Mouse (Mus musculus) embryonic fibroblast, embryonic 13.5 days (primary cell): ENCODE data around the gene Enox1. TPM values are rescaled to one million over a fixed set of nuclear protein-coding genes. Genes with fewer than 3 reads are reported as not detected.
"Not testable (repeated sequence)": the region's sequence is repeated elsewhere in the genome, so short reads cannot be mapped to it uniquely, and the experiment has no call there.

Experiments used
- H3K27ac ChIP-seq: 2 replicates; pipeline ENCODE4 v1.5.1; 2012; ENCODE audit warnings: low read length, control low read depth, inconsistent platforms; ENCODE audit not compliant: insufficient read depth
- H3K4me1 ChIP-seq: 2 replicates; pipeline ENCODE4 v1.6.1; 2011; ENCODE audit warnings: low read length; ENCODE audit not compliant: control insufficient read depth, insufficient read depth
- H3K4me3 ChIP-seq: 2 replicates; pipeline ENCODE4 v1.5.1; 2011; ENCODE audit warnings: mild to moderate bottlenecking, control low read depth, low read length; ENCODE audit not compliant: insufficient read depth
- CTCF ChIP-seq: IDR thresholded peaks from 2 replicates; pipeline ENCODE4 v1.5.1; 2011; ENCODE audit warnings: mild to moderate bottlenecking, control low read depth, low read length, moderate library complexity, borderline replicate concordance; ENCODE audit not compliant: insufficient read depth
- POLR2A ChIP-seq: IDR thresholded peaks from 2 replicates; pipeline ENCODE4 v1.6.1; 2011; ENCODE audit warnings: low read depth, mild to moderate bottlenecking, control low read depth, low read length, moderate library complexity
- polyA plus RNA-seq: library from polyadenylated mRNA; stranded (reverse); fragments of >200 nt; gene quantifications from 2 replicates; pipeline ENCODE4 v1.2.4, GENCODE M21; 2011; ENCODE audit warnings: low read depth; ENCODE audit not compliant: missing spikeins, insufficient read length

The Enox1 gene
- polyA plus RNA-seq, result 3.0 and 7.0 TPM in 2 replicates

- Histone ChIP-seq H3K27ac (no peak within 1 kb of the TSS), H3K4me1 (no peaks in the 10 kb centered on the region), H3K4me3 (peak within 1 kb of the TSS; percentile 60)
- no peak for TF ChIP-seq POLR2A
- TF ChIP-seq CTCF, result no peak
Measured at GRCm38 (mm10) chr14:77156222-77156910, at the start of gene Enox1. Gene Enox1, plus strand, starts transcription at chr14:77156763.

DNA sequence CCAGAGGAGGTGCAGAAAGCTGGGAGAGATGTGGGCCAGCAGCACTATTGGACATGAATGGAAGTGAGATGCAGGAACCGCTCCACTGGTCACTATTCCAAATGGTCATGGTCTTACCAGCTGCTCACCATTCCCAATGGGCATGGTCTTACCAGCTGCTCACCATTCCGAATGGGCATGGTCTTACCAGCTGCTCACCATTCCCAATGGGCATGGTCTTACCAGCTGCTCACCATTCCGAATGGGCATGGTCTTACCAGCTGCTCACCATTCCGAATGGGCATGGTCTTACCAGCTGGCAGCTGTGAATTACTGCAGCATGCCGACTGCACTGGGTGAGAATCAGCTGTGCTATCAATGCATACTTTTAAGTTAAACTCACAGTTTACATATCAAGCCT is 45.9 kb upstream of the Enox1 start:
- H3K4me3 ChIP-seq, H3K27ac ChIP-seq, H3K4me1 ChIP-seq: not testable (repeated sequence)

DNA sequence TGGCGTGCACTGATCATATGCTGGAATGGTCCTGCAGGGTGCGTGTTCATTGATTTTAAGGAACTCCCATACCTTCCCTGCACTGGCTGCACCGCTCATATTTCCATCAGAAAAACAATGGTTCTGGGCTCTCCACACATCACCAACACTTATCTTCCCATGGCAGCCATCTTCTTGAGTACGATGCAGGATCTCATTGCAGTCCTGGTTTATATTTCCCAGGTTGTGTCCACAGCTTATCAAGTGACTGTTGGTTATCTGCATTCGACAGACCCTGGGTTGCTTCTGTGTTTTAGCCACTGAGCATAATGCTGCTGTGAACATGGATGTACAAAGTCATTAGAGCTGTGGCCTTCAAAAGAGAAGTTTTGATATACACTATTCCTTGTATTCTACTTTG is 26.0 kb upstream of the Enox1 start:
- TF ChIP-seq POLR2A (no peak), CTCF (no peak)
- H3K4me3 ChIP-seq, result no peak overlapping the region
- no peaks in the 10 kb centered on the region for H3K4me1 ChIP-seq
- H3K27ac ChIP-seq, result no peak overlapping the region

DNA sequence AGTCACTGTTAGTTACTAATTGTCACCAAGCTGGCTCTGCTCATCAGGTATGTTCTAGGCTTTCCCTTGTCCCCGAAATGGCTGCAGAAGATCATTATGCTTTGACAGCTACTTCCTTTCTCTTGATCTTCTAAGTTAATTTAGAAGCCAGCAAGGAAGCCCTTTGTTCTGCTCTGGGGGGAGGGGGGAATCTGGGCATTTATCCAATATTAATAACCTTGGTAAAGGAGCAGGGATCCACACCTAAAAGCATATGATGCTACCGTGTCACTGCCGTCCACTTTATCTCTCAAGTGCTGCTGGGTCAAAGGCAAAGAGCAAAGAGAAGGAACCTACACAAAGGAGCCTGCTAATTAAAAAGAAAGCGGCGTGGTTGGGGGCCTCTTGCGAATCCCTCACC is 19.6 kb upstream of the Enox1 start:
- no peak overlapping the region for H3K27ac ChIP-seq
- TF ChIP-seq POLR2A (no peak), CTCF (no peak)
- no peaks in the 10 kb centered on the region for H3K4me1 ChIP-seq
- no peak overlapping the region for H3K4me3 ChIP-seq

GRCm38 (mm10) chr14:77141324-77142282 is 15.0 kb upstream of the Enox1 start:
- TF ChIP-seq POLR2A (no peak), CTCF (no peak)

DNA sequence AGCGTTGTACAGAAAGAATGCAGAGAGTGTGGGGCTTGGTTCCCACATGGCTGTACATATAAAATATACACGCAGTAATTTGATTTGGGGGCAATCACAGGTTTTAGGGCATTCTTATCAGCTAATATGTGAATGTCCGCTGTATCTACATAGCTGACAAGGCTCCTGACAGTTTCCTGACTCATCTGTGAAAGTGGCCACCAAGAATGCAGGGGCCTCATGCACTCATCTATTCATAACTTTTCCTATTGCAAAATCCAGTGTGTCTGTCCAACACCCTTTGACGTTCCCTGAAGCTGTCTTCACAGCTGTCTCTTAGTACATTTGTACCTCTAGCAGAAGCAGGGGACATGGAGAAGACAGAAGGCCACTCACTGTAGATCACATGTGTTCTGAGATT is 11.5 kb upstream of the Enox1 start:
- TF ChIP-seq POLR2A (no peak), CTCF (no peak)
- H3K4me3 ChIP-seq, result no peak overlapping the region
- H3K27ac ChIP-seq, result no peak overlapping the region
- H3K4me1 ChIP-seq, result peaks cover 2% of the 10 kb centered on the region; the same call in 1 of the 2 replicates

More at GRCm38 (mm10) chr14:77141324-77142282, 15.0 kb upstream of the Enox1 start:
- no peak overlapping the region for H3K27ac ChIP-seq
- H3K4me3 ChIP-seq, result no peak overlapping the region
- peaks cover 2% of the 10 kb centered on the region; the same call in 1 of the 2 replicates for H3K4me1 ChIP-seq

- Histone ChIP-seq H3K4me3 (no peak overlapping the region), H3K4me1 (peaks cover 2% of the 10 kb centered on the region; the same call in 1 of the 2 replicates), H3K27ac (no peak overlapping the region)
- TF ChIP-seq POLR2A, result no peak
- TF ChIP-seq CTCF, result no peak
Measured at GRCm38 (mm10) chr14:77147635-77148034, 8.9 kb upstream of the Enox1 start.

- Histone ChIP-seq H3K4me3 (no peak overlapping the region), H3K4me1 (no peaks in the 10 kb centered on the region), H3K27ac (no peak overlapping the region)
- no peak for TF ChIP-seq POLR2A
- no peak for TF ChIP-seq CTCF
Measured at GRCm38 (mm10) chr14:77150556-77150955, 6.0 kb upstream of the Enox1 start.

DNA sequence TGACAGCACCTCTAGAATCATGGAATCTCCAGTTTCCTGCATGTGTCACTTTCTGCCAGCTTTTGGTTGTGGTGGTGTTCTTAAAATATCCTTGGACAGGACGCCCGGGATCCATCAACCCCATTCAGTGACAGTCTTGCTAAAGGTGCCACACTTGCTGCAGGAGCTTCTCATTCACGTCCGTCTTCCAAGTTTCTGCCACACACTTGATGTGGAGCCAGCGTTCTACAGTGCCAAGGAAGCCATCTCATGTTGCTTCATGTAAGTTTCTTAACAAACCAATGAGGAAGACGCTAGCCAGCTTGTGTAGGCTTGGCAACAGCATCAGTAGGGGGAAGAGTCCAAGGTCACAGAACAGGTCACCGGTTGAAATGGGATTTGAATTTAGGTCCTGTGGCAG is 5.1 kb upstream of the Enox1 start:
- TF ChIP-seq POLR2A (no peak), CTCF (no peak)
- Histone ChIP-seq H3K27ac (no peak overlapping the region), H3K4me1 (no peaks in the 10 kb centered on the region), H3K4me3 (no peak overlapping the region)

DNA sequence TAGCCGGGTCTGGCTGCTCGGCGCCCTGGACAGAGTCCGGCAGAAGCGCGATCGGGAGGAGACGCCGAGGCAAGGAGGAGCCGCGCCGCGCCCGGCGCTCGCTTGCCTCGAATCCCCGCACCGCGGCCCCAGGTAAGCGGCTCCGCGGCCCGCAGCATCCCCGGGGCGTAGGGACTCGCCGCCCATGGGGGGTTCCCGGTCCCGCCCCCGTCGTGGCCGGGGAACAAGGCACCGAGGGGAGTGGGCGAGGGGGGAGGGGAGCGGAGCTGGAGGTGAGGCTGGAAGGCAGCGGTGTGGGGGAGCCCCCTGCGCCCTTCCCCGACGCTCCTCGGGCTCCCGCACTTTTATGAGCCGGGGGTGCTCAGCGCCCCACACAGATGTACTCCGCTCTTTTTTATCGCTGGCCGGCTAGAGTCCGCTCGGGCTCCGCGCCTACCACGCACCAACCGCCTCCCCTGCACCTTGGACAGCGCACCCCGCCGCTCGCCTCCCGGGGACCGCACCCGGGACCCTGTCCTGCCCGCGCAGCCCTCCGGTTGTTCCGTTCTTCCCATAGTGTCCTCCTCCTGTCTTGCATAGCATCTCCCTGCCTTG is 445 bp downstream of the Enox1 start:
- TF ChIP-seq CTCF (no peak), POLR2A (no peak)
- Histone ChIP-seq H3K4me1 (no peaks in the 10 kb centered on the region), H3K27ac (no peak overlapping the region), H3K4me3 (peak overlapping the region; percentile 60)
